Mouse (Mus musculus) neutrophil, adult 59 days (primary cell): ENCODE results near the gene Gm21812. TPM values are rescaled to one million over a fixed set of nuclear protein-coding genes. Genes with fewer than 3 reads are reported as not detected.

Source experiments
- total RNA-seq, 2 experiments: library from RNA; stranded (reverse); gene quantifications; 1 replicate in 1 of 2; 2 replicates in 1 of 2; pipeline ENCODE4 v1.2.4; 2023

The Gm21812 gene
- not detected for total RNA-seq

GRCm38 (mm10) chrY:9347084-9347483 is at the start of gene Gm21812:
Gm21812 (minus strand) TSS chrY:9347184.

Other genes with a start within 250 kb of the Gm21812 start
- gene Gm21292, start 213.3 kb downstream of the Gm21812 start, total RNA-seq = not detected
- not detected for gene Gm21721, start 145.0 kb downstream of the Gm21812 start, total RNA-seq
- gene Gm21874, start 69.0 kb upstream of the Gm21812 start, total RNA-seq = not detected